Mouse (Mus musculus): ENCODE results near the gene Nfib. TPM values are rescaled to one million over a fixed set of nuclear protein-coding genes. Genes with fewer than 3 reads are reported as not detected.
A peak's percentile ranks its signal among the peaks of the same experiment; 100 is the strongest.

Gene Nfib
- polyA plus RNA-seq, 1 experiment from 2014 or later = 32.3 TPM

- Histone ChIP-seq H3K4me3 (ENCODE audit: low read length) (no peak overlapping the region), H3K36me3 (ENCODE audit: control insufficient read depth, insufficient read depth, low read length) (no peaks in the 10 kb centered on the region)
- peak; percentile 60 for ATAC-seq
Observed at GRCm38 (mm10) chr4:82589345-82589890, 116.1 kb downstream of the Nfib start.

DNA sequence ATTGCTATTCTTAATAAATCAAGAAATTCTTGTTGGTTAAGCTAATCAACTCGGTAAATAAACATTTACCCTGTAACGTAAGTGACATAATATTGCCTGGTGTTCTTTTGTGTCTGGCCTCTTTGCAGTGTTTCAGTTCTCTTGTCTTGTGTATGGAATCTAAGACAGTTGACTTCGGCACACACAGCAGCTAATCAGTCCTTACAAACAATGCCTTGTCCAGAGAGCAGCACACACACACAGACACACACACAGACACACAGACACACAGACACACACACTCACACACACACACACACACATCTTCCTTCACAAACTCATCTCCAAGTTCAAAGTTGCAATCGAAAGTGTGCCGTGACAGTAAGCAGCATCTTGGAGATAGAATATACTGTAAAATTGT is 116.8 kb downstream of the Nfib start:
- H3K27ac ChIP-seq (ENCODE audit: low read length) = no peak overlapping the region
- H3K36me3 ChIP-seq (ENCODE audit: control insufficient read depth, insufficient read depth, low read length) = no peaks in the 10 kb centered on the region
- H3K4me3 ChIP-seq (ENCODE audit: low read length) = no peak overlapping the region
- no peak overlapping the region for H3K4me2 ChIP-seq (ENCODE audit: low read depth, low read length)
- H3K27me3 ChIP-seq (replicated peaks; ENCODE audit: control insufficient read depth, insufficient read depth, low read length) = no peaks in the 10 kb centered on the region
- 72% methylated on average over 5 of the region's 5 CpGs for WGBS
- H3K9ac ChIP-seq (ENCODE audit: low read depth, low read length) = no peak overlapping the region
- no peaks in the 10 kb centered on the region for H3K9me3 ChIP-seq (ENCODE audit: control insufficient read depth, low read length)
- H3K4me1 ChIP-seq (ENCODE audit: control insufficient read depth, insufficient read depth, low read length) = peaks cover 5% of the 10 kb centered on the region; the same call in 1 of the 2 replicates
- no peak for ATAC-seq

More at GRCm38 (mm10) chr4:82589345-82589890, 116.1 kb downstream of the Nfib start:
- Histone ChIP-seq H3K27me3 (replicated peaks; ENCODE audit: control insufficient read depth, insufficient read depth, low read length) (no peaks in the 10 kb centered on the region), H3K4me2 (ENCODE audit: low read depth, low read length) (no peak overlapping the region), H3K9me3 (ENCODE audit: control insufficient read depth, low read length) (no peaks in the 10 kb centered on the region), H3K9ac (ENCODE audit: low read depth, low read length) (no peak overlapping the region), H3K4me1 (ENCODE audit: control insufficient read depth, insufficient read depth, low read length) (peaks cover 6% of the 10 kb centered on the region; the same call in 1 of the 2 replicates), H3K27ac (ENCODE audit: low read length) (no peak overlapping the region)
- 14% methylated on average over 4 of the region's 4 CpGs for WGBS

DNA sequence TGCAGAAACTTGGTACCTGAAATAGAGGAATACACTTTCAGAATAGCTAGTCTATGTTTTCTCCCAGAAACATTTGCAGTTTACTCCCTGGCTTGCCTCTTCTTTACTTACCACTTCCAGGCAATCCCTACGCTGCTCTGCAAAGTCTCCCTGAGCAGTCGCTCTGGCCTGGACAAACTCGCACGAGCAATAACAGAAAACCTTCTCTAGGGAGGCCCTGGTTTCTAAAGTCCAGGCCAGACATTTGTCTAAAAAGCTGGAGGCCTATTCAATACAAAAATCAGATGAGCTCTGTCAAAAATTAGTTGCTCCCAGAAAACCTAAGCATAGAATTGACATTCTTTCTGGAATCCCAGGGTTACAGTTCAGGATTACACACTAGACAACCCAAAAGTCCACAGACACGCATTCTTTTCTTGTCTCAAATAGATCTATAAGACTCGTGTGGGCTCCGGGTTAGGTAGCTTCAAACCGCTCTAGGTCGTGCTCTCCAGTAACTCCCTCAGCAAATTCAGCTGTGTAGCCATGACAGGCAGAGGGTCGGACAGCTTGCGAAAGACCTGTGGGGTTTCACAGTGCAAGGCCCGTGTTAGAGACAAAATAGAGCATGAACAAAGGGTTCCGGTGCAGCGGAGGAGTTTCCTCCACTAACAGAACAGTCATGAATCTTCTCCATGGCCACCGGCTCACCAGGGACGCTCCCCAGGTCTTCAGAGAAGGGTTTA is 118.2 kb downstream of the Nfib start:
- Histone ChIP-seq H3K27ac (ENCODE audit: low read length) (no peak overlapping the region), H3K27me3 (replicated peaks; ENCODE audit: control insufficient read depth, insufficient read depth, low read length) (no peaks in the 10 kb centered on the region), H3K9me3 (ENCODE audit: control insufficient read depth, low read length) (no peaks in the 10 kb centered on the region), H3K4me3 (ENCODE audit: low read length) (no peak overlapping the region), H3K36me3 (ENCODE audit: control insufficient read depth, insufficient read depth, low read length) (no peaks in the 10 kb centered on the region), H3K9ac (ENCODE audit: low read depth, low read length) (no peak overlapping the region), H3K4me1 (ENCODE audit: control insufficient read depth, insufficient read depth, low read length) (peaks cover 5% of the 10 kb centered on the region; the same call in 1 of the 2 replicates), H3K4me2 (ENCODE audit: low read depth, low read length) (no peak overlapping the region)
- 80% methylated on average over 16 of the region's 16 CpGs for WGBS
- ATAC-seq = no peak

DNA sequence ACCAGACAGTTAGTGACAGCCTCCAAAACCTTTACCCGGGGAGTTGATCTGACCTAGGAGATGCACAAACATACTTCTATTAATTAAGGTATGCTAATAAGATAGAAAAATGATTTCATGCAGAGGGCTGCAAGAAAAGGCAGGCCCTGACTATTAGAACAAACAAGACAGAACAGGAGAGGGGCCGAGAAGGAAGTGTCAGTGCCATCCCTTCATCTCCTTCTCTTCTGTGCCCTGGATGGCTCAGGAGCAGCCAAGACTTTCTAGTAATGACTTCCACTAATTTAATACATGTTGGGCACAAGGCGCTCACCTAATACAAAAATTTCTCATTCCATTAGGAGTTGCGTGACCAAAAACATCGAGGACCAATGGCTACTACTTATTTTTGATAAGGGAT is 118.9 kb downstream of the Nfib start:
- Histone ChIP-seq H3K4me1 (ENCODE audit: control insufficient read depth, insufficient read depth, low read length) (peaks cover 5% of the 10 kb centered on the region; the same call in 1 of the 2 replicates), H3K9me3 (ENCODE audit: control insufficient read depth, low read length) (no peaks in the 10 kb centered on the region), H3K4me2 (ENCODE audit: low read depth, low read length) (no peak overlapping the region), H3K27ac (ENCODE audit: low read length) (no peak overlapping the region), H3K9ac (ENCODE audit: low read depth, low read length) (no peak overlapping the region), H3K36me3 (ENCODE audit: control insufficient read depth, insufficient read depth, low read length) (no peaks in the 10 kb centered on the region), H3K27me3 (replicated peaks; ENCODE audit: control insufficient read depth, insufficient read depth, low read length) (no peaks in the 10 kb centered on the region), H3K4me3 (ENCODE audit: low read length) (no peak overlapping the region)
- WGBS = 90% methylated on average over 5 of the region's 5 CpGs
- no peak for ATAC-seq

DNA sequence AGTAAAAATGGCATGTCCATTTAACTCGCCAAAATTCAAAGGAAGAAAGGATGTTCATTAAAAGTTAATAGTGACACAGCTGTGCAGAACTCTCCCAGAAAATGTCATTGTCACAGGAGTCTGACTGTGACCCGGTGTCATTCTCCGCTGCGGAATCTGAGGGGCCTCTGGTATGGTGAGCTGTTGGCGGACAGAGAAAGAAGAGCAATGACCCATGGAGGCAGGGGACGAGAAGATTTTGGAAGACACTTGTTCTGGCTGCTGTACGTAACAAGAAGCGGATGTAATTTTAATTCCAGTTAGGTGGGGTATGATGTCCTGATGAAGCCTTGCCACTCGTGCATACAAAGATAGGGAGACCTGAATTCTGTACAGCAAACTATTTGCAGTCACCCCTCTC is 120.0 kb downstream of the Nfib start:
- Histone ChIP-seq H3K4me2 (ENCODE audit: low read depth, low read length) (no peak overlapping the region), H3K9me3 (ENCODE audit: control insufficient read depth, low read length) (no peaks in the 10 kb centered on the region), H3K4me1 (ENCODE audit: control insufficient read depth, insufficient read depth, low read length) (peaks cover 5% of the 10 kb centered on the region; the same call in 1 of the 2 replicates), H3K27ac (ENCODE audit: low read length) (no peak overlapping the region), H3K27me3 (replicated peaks; ENCODE audit: control insufficient read depth, insufficient read depth, low read length) (no peaks in the 10 kb centered on the region), H3K36me3 (ENCODE audit: control insufficient read depth, insufficient read depth, low read length) (no peaks in the 10 kb centered on the region), H3K9ac (ENCODE audit: low read depth, low read length) (no peak overlapping the region), H3K4me3 (ENCODE audit: low read length) (no peak overlapping the region)
- 89% methylated on average over 9 of the region's 9 CpGs for WGBS
- ATAC-seq = no peak

DNA sequence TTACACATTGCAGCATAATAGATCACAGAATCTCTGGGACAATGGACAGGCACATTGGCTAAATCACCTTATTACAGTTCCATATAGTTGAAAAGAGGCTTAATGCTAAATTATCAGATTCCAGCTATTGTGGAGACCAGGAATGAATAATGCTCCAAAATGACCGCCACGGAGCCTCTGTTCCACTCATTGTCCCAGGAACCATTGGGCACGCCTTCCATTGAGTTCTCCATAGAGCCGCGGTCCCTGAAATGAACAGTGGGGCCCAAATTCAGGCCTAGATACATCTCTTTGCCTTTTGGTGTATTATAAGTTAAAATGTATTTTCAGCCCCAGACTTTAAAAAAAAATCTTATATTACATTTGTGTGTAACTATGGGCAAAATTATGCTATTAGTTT is 120.5 kb downstream of the Nfib start:
- ATAC-seq = no peak
- no peak overlapping the region for H3K9ac ChIP-seq (ENCODE audit: low read depth, low read length)
- H3K36me3 ChIP-seq (ENCODE audit: control insufficient read depth, insufficient read depth, low read length) = no peaks in the 10 kb centered on the region
- H3K4me1 ChIP-seq (ENCODE audit: control insufficient read depth, insufficient read depth, low read length) = peaks cover 5% of the 10 kb centered on the region; the same call in 1 of the 2 replicates
- H3K27ac ChIP-seq (ENCODE audit: low read length) = no peak overlapping the region
- 90% methylated on average over 5 of the region's 5 CpGs for WGBS
- H3K27me3 ChIP-seq (replicated peaks; ENCODE audit: control insufficient read depth, insufficient read depth, low read length) = no peaks in the 10 kb centered on the region
- H3K9me3 ChIP-seq (ENCODE audit: control insufficient read depth, low read length) = no peaks in the 10 kb centered on the region
- no peak overlapping the region for H3K4me2 ChIP-seq (ENCODE audit: low read depth, low read length)
- no peak overlapping the region for H3K4me3 ChIP-seq (ENCODE audit: low read length)

- ATAC-seq = no peak
- Histone ChIP-seq H3K36me3 (ENCODE audit: control insufficient read depth, insufficient read depth, low read length) (no peaks in the 10 kb centered on the region), H3K4me3 (ENCODE audit: low read length) (no peak overlapping the region), H3K9ac (ENCODE audit: low read depth, low read length) (no peak overlapping the region), H3K4me1 (ENCODE audit: control insufficient read depth, insufficient read depth, low read length) (peaks cover 3% of the 10 kb centered on the region; the same call in 1 of the 2 replicates), H3K9me3 (ENCODE audit: control insufficient read depth, low read length) (no peaks in the 10 kb centered on the region), H3K27ac (ENCODE audit: low read length) (no peak overlapping the region), H3K4me2 (ENCODE audit: low read depth, low read length) (no peak overlapping the region), H3K27me3 (replicated peaks; ENCODE audit: control insufficient read depth, insufficient read depth, low read length) (no peaks in the 10 kb centered on the region)
- 38% methylated on average over 4 of the region's 4 CpGs for WGBS
Observed at GRCm38 (mm10) chr4:82584548-82584947, 121.0 kb downstream of the Nfib start.

GRCm38 (mm10) chr4:82573291-82573605 is 132.3 kb downstream of the Nfib start:
- WGBS = 78% methylated on average over 7 of the region's 7 CpGs
- Histone ChIP-seq H3K27ac (ENCODE audit: low read length) (no peak overlapping the region), H3K9ac (ENCODE audit: low read depth, low read length) (no peak overlapping the region), H3K36me3 (ENCODE audit: control insufficient read depth, insufficient read depth, low read length) (no peaks in the 10 kb centered on the region), H3K4me2 (ENCODE audit: low read depth, low read length) (no peak overlapping the region), H3K27me3 (replicated peaks; ENCODE audit: control insufficient read depth, insufficient read depth, low read length) (no peaks in the 10 kb centered on the region), H3K4me3 (ENCODE audit: low read length) (no peak overlapping the region), H3K4me1 (ENCODE audit: control insufficient read depth, insufficient read depth, low read length) (peaks cover 3% of the 10 kb centered on the region; the same call in 1 of the 2 replicates), H3K9me3 (ENCODE audit: control insufficient read depth, low read length) (no peaks in the 10 kb centered on the region)
- no peak for ATAC-seq

DNA sequence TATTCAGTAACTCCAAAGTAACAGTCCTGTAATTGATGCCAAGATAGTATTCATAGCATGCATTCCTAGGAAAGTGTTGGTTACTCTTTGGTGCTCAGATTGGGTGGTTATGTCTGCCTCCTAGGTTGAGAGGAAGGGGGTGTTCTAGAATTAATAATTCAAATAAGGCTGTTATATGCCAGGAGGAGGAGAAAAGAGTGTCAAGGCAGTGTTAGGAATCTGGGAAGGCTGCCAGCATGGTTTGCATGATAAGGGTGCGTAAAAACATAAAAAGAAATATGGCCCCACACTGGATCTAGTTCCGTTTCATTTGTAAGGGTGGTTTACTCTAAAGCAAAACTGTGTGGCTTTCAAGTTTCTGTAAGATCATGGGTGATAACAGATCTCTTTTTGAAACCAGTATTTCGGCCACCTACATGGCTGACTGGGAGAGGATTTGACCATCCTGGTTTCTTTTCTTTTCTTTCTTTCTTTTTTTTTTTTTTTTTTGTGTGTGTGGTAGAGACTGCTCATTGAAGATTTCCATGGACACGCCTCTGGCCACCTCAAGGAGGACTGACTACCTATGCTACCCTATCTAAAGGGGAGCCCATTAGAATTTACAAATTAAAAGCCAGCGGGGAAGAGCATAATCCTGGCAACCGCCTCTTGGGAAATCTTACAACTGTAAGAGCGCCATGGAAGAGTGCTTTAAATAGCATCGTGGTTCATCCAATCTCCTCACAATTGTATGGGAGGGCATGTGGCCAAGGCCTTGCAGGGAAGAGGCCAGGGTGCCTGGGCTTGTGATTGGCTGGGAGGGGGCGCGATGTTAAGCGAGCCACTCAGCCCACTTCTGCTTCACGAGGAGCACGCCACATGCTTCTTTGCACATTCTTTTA is 132.9 kb downstream of the Nfib start:
- no peak for ATAC-seq
- no peak overlapping the region for H3K9ac ChIP-seq (ENCODE audit: low read depth, low read length)
- 74% methylated on average over 13 of the region's 13 CpGs for WGBS

More for the DNA sequence above, 132.9 kb downstream of the Nfib start:
- no peak overlapping the region for H3K4me2 ChIP-seq (ENCODE audit: low read depth, low read length)
- no peak overlapping the region for H3K4me3 ChIP-seq (ENCODE audit: low read length)
- peaks cover 3% of the 10 kb centered on the region; the same call in 1 of the 2 replicates for H3K4me1 ChIP-seq (ENCODE audit: control insufficient read depth, insufficient read depth, low read length)
- no peak overlapping the region for H3K27ac ChIP-seq (ENCODE audit: low read length)
- no peaks in the 10 kb centered on the region for H3K27me3 ChIP-seq (replicated peaks; ENCODE audit: control insufficient read depth, insufficient read depth, low read length)
- H3K36me3 ChIP-seq (ENCODE audit: control insufficient read depth, insufficient read depth, low read length) = no peaks in the 10 kb centered on the region
- no peaks in the 10 kb centered on the region for H3K9me3 ChIP-seq (ENCODE audit: control insufficient read depth, low read length)
